In the genomic region with DNA sequence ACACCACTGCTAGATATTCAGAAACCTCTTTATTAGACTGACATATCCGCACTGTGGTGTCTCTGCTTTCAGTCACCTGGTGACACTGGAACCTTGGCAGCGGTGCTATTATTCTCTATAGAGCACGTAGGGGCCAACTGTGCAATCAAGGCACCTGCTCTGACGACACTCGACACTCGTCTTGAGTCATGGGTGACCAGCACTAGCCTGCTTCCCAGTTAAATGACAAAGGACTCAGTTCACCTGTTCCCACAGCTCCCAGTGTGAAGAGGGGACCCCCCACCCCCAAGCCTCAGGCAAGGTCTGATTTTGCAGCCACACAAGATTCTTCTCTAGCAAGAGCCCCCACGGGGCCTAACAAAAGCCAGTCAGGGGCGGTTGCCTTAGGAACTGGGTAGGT, we compare ENCODE assay signal across 29 mouse cellular contexts. TPM values are rescaled to one million over a fixed set of nuclear protein-coding genes. Genes with fewer than 3 reads are reported as not detected.
"Had no signal": no experiment of that assay in that cellular context is flagged by ENCODE, and none has a peak within 500 bp of the region (broad histone marks: within the 10 kb centered on the region; RNA-seq: fewer than 3 reads in every experiment).

No protein-coding gene starts in this region.

- DNase-seq: gastrocnemius, postnatal 14 days; gastrocnemius, postnatal 36 days; heart, adult 11 months; heart, adult 2 months; heart, postnatal 10 days; heart, postnatal 4 days; kidney, adult 11 months; kidney, adult 2 months; kidney, adult 9 months; kidney, postnatal 14 days; kidney, postnatal 36 days; layer of hippocampus, adult 9-11 months; layer of hippocampus, postnatal 36 days; left cerebral cortex, postnatal 4 days had no signal

- H3K9me3 ChIP-seq: heart, embryonic 12.5 days; hindbrain, embryonic 10.5 days; hindbrain, embryonic 12.5 days; kidney, embryonic 15.5 days; limb, embryonic 13.5 days; limb, embryonic 15.5 days had no signal

- H3K9ac ChIP-seq: heart, embryonic 12.5 days; hindbrain, embryonic 12.5 days; hindbrain, embryonic 14.5 days; kidney, embryonic 15.5 days; limb, embryonic 13.5 days; limb, embryonic 15.5 days had no signal

- H3K27ac ChIP-seq: heart, adult 2 months; hindbrain, embryonic 10.5 days; hindbrain, embryonic 12.5 days; hindbrain, embryonic 14.5 days; kidney, embryonic 15.5 days; kidney, postnatal 0 days; limb, embryonic 13.5 days; limb, embryonic 15.5 days had no signal

- H3K4me2 ChIP-seq: heart, embryonic 12.5 days; hindbrain, embryonic 14.5 days; kidney, embryonic 15.5 days; limb, embryonic 13.5 days; limb, embryonic 15.5 days had no signal

- H3K4me3 ChIP-seq: heart, adult 2 months; heart, embryonic 12.5 days; hindbrain, embryonic 10.5 days; hindbrain, embryonic 12.5 days; kidney, embryonic 15.5 days; limb, embryonic 13.5 days; limb, embryonic 15.5 days had no signal

- ATAC-seq: hindbrain, embryonic 16.5 days; inflammation-experienced regulatory T-cells, adult 6 months; intestine, embryonic 16.5 days had no signal

- H3K36me3 ChIP-seq: heart, embryonic 12.5 days; hindbrain, embryonic 10.5 days; hindbrain, embryonic 12.5 days; kidney, embryonic 15.5 days; limb, embryonic 13.5 days; limb, embryonic 15.5 days had no signal

RNA-seq across cellular contexts. Expression of gene Foxn4, which starts 1.7 kb away (rescaled TPM):
- polyA plus RNA-seq: heart, embryonic 12.5 days; heart, embryonic 14.5 days; inflammation-experienced regulatory T-cells, adult 6 months; intestine, embryonic 16.5 days; kidney, adult 2 months; kidney, embryonic 15.5 days; kidney, postnatal 0 days; large intestine, adult 2 months; limb, embryonic 11.5 days; limb, embryonic 13.5 days; limb, embryonic 15.5 days; liver, adult 2 months had no signal

RNA-seq across cellular contexts. Expression of gene Myo1h, which starts 13.6 kb away (rescaled TPM):
- polyA plus RNA-seq: liver, adult 2 months had no signal
